Mouse (Mus musculus) R1 (cell line): Measurements from ENCODE around the gene Nup107.
"Not testable (repeated sequence)": the region's sequence is repeated elsewhere in the genome, so short reads cannot be mapped to it uniquely, and the experiment has no call there.

Experiments
- DNase-seq: peaks from one replicate; pipeline ENCODE4 v3.0.0-alpha.2; 2018; ENCODE audit warnings: low read depth, low spot score

Nup107 gene

GRCm38 (mm10) chr10:117737498-117737897, 55.0 kb downstream of the Nup107 start:
- not testable (repeated sequence) for DNase-seq

GRCm38 (mm10) chr10:117737075-117737474, 55.4 kb downstream of the Nup107 start:
- no peak for DNase-seq

- DNase-seq: no peak
These were observed 55.9 kb downstream of the Nup107 start for GRCm38 (mm10) chr10:117736573-117736972.

- not testable (repeated sequence) for DNase-seq
These were observed 57.1 kb downstream of the Nup107 start for GRCm38 (mm10) chr10:117735396-117735795.

GRCm38 (mm10) chr10:117734104-117734852, 58.2 kb downstream of the Nup107 start:
- not testable (repeated sequence) for DNase-seq

GRCm38 (mm10) chr10:117733626-117734025, 58.9 kb downstream of the Nup107 start:
- DNase-seq: not testable (repeated sequence)

GRCm38 (mm10) chr10:117732962-117733592, 59.4 kb downstream of the Nup107 start:
- DNase-seq: no peak

- DNase-seq: no peak
These were observed 60.3 kb downstream of the Nup107 start for GRCm38 (mm10) chr10:117732184-117732583.

GRCm38 (mm10) chr10:117731244-117732101, 61.0 kb downstream of the Nup107 start:
- DNase-seq: peak; percentile 79

GRCm38 (mm10) chr10:117730637-117731203, 61.8 kb downstream of the Nup107 start:
- no peak for DNase-seq

- no peak for DNase-seq
These were observed 62.4 kb downstream of the Nup107 start for GRCm38 (mm10) chr10:117730140-117730539.

- DNase-seq: peak; percentile 43
These were observed 63.2 kb downstream of the Nup107 start for GRCm38 (mm10) chr10:117729139-117729814.

- no peak for DNase-seq
These were observed 63.9 kb downstream of the Nup107 start for GRCm38 (mm10) chr10:117728574-117728973.

- no peak for DNase-seq
These were observed 64.9 kb downstream of the Nup107 start for GRCm38 (mm10) chr10:117727518-117728110.

GRCm38 (mm10) chr10:117726888-117727385, 65.6 kb downstream of the Nup107 start:
- DNase-seq: no peak

- DNase-seq: no peak
These were observed 66.2 kb downstream of the Nup107 start for GRCm38 (mm10) chr10:117726350-117726749.

GRCm38 (mm10) chr10:117725671-117726070, 66.8 kb downstream of the Nup107 start:
- DNase-seq: no peak

GRCm38 (mm10) chr10:117724804-117725361, 67.6 kb downstream of the Nup107 start:
- DNase-seq: no peak

GRCm38 (mm10) chr10:117724136-117724718, 68.3 kb downstream of the Nup107 start:
- DNase-seq: no peak
